Mouse (Mus musculus): ENCODE data around the gene Angptl7. TPM values are rescaled to one million over a fixed set of nuclear protein-coding genes. Genes with fewer than 3 reads are reported as not detected.

Angptl7 gene
- polyA plus RNA-seq, 1 experiment from 2014 or later: 0.44 TPM

- WGBS: 89% methylated on average over 12 of the region's 12 CpGs
- Histone ChIP-seq H3K9me3 (no peaks in the 10 kb centered on the region), H3K27ac (replicated peaks) (no peak overlapping the region), H3K4me2 (no peak overlapping the region), H3K4me1 (replicated peaks) (no peaks in the 10 kb centered on the region), H3K9ac (no peak overlapping the region), H3K36me3 (peaks cover 82% of the 10 kb centered on the region), H3K27me3 (no peaks in the 10 kb centered on the region), H3K4me3 (no peak overlapping the region)
- ATAC-seq (ENCODE audit: low FRiP score, low read depth): no peak
Measured at GRCm38 (mm10) chr4:148464869-148465268, 35.4 kb downstream of the Angptl7 start.

GRCm38 (mm10) chr4:148464301-148464700 is 36.0 kb downstream of the Angptl7 start:
- H3K4me1 ChIP-seq (replicated peaks): no peaks in the 10 kb centered on the region
- ATAC-seq (ENCODE audit: low FRiP score, low read depth): no peak
- H3K4me3 ChIP-seq: no peak overlapping the region
- H3K36me3 ChIP-seq: peaks cover 81% of the 10 kb centered on the region
- H3K27ac ChIP-seq (replicated peaks): no peak overlapping the region
- no peak overlapping the region for H3K9ac ChIP-seq
- no peak overlapping the region for H3K4me2 ChIP-seq
- H3K27me3 ChIP-seq: no peaks in the 10 kb centered on the region
- 94% methylated on average over 12 of the region's 12 CpGs for WGBS
- H3K9me3 ChIP-seq: no peaks in the 10 kb centered on the region

- Histone ChIP-seq H3K27me3 (no peaks in the 10 kb centered on the region), H3K4me1 (replicated peaks) (no peaks in the 10 kb centered on the region), H3K9me3 (no peaks in the 10 kb centered on the region), H3K36me3 (peaks cover 81% of the 10 kb centered on the region), H3K4me3 (no peak overlapping the region), H3K27ac (replicated peaks) (no peak overlapping the region), H3K9ac (no peak overlapping the region), H3K4me2 (no peak overlapping the region)
- 65% methylated on average over 14 of the region's 14 CpGs for WGBS
- ATAC-seq (ENCODE audit: low FRiP score, low read depth): peak; percentile 47; the same call in 1 of the 2 replicates
Measured at GRCm38 (mm10) chr4:148463208-148463960, 36.9 kb downstream of the Angptl7 start.

GRCm38 (mm10) chr4:148462717-148463116 is 37.5 kb downstream of the Angptl7 start:
- no peaks in the 10 kb centered on the region for H3K27me3 ChIP-seq
- WGBS: 97% methylated on average over 13 of the region's 13 CpGs
- H3K9me3 ChIP-seq: no peaks in the 10 kb centered on the region
- peaks cover 78% of the 10 kb centered on the region for H3K36me3 ChIP-seq
- no peak for ATAC-seq (ENCODE audit: low FRiP score, low read depth)
- no peak overlapping the region for H3K4me3 ChIP-seq
- H3K27ac ChIP-seq (replicated peaks): no peak overlapping the region
- H3K9ac ChIP-seq: no peak overlapping the region
- H3K4me2 ChIP-seq: no peak overlapping the region
- H3K4me1 ChIP-seq (replicated peaks): no peaks in the 10 kb centered on the region

- Histone ChIP-seq H3K27ac (replicated peaks) (no peak overlapping the region), H3K27me3 (no peaks in the 10 kb centered on the region), H3K4me2 (no peak overlapping the region), H3K4me3 (no peak overlapping the region), H3K36me3 (peaks cover 78% of the 10 kb centered on the region), H3K4me1 (replicated peaks) (no peaks in the 10 kb centered on the region), H3K9me3 (no peaks in the 10 kb centered on the region), H3K9ac (no peak overlapping the region)
- 83% methylated on average over 4 of the region's 4 CpGs for WGBS
- no peak for ATAC-seq (ENCODE audit: low FRiP score, low read depth)
Measured at GRCm38 (mm10) chr4:148461772-148462171, 38.5 kb downstream of the Angptl7 start.

- ATAC-seq (ENCODE audit: low FRiP score, low read depth): peak; percentile 79
- Histone ChIP-seq H3K4me2 (no peak overlapping the region), H3K4me3 (no peak overlapping the region), H3K9me3 (no peaks in the 10 kb centered on the region), H3K9ac (no peak overlapping the region), H3K4me1 (replicated peaks) (no peaks in the 10 kb centered on the region), H3K27me3 (no peaks in the 10 kb centered on the region), H3K36me3 (peaks cover 78% of the 10 kb centered on the region), H3K27ac (replicated peaks) (peak overlapping the region; percentile 55)
- 44% methylated on average over 12 of the region's 12 CpGs for WGBS
Measured at GRCm38 (mm10) chr4:148460656-148461284, 39.5 kb downstream of the Angptl7 start.

GRCm38 (mm10) chr4:148455477-148456025 is 44.7 kb downstream of the Angptl7 start:
- Histone ChIP-seq H3K4me3 (no peak overlapping the region), H3K9me3 (no peaks in the 10 kb centered on the region), H3K36me3 (peaks cover 73% of the 10 kb centered on the region), H3K4me2 (no peak overlapping the region), H3K4me1 (replicated peaks) (peaks cover 6% of the 10 kb centered on the region), H3K9ac (no peak overlapping the region), H3K27me3 (no peaks in the 10 kb centered on the region), H3K27ac (replicated peaks) (no peak overlapping the region)
- 95% methylated on average over 5 of the region's 5 CpGs for WGBS
- no peak for ATAC-seq (ENCODE audit: low FRiP score, low read depth)

- no peak overlapping the region for H3K9ac ChIP-seq
- no peak overlapping the region for H3K27ac ChIP-seq (replicated peaks)
- WGBS: 89% methylated on average over 11 of the region's 11 CpGs
- H3K36me3 ChIP-seq: peaks cover 60% of the 10 kb centered on the region
- H3K27me3 ChIP-seq: no peaks in the 10 kb centered on the region
- no peak for ATAC-seq (ENCODE audit: low FRiP score, low read depth)
- no peak overlapping the region for H3K4me3 ChIP-seq
- H3K4me1 ChIP-seq (replicated peaks): peaks cover 22% of the 10 kb centered on the region
- H3K9me3 ChIP-seq: no peaks in the 10 kb centered on the region
- H3K4me2 ChIP-seq: no peak overlapping the region
Measured at GRCm38 (mm10) chr4:148453707-148454106, 46.6 kb downstream of the Angptl7 start.

- Histone ChIP-seq H3K36me3 (peaks cover 19% of the 10 kb centered on the region), H3K9ac (peak overlapping the region; percentile 83), H3K4me1 (replicated peaks) (peaks cover 41% of the 10 kb centered on the region), H3K27ac (replicated peaks) (peak overlapping the region; percentile 79), H3K4me2 (peak overlapping the region; percentile 79), H3K27me3 (no peaks in the 10 kb centered on the region), H3K9me3 (no peaks in the 10 kb centered on the region), H3K4me3 (peak overlapping the region; percentile 76)
- 0% methylated on average over 15 of the region's 15 CpGs for WGBS
- no peak for ATAC-seq (ENCODE audit: low FRiP score, low read depth)
Measured at GRCm38 (mm10) chr4:148448853-148449245, 51.4 kb downstream of the Angptl7 start.

- Histone ChIP-seq H3K27ac (replicated peaks) (peak within 1 kb of the TSS; percentile 79), H3K9me3 (no peaks in the 10 kb centered on the region), H3K4me1 (replicated peaks) (peaks cover 47% of the 10 kb centered on the region), H3K9ac (peak within 1 kb of the TSS; percentile 83), H3K36me3 (peaks cover 13% of the 10 kb centered on the region), H3K27me3 (no peaks in the 10 kb centered on the region), H3K4me2 (peak within 1 kb of the TSS; percentile 79), H3K4me3 (peak within 1 kb of the TSS; percentile 76)
- peak; percentile 98 for ATAC-seq (ENCODE audit: low FRiP score, low read depth)
- under 1% methylated on average over 49 of the region's 56 CpGs for WGBS
Measured at GRCm38 (mm10) chr4:148448179-148448852, 51.9 kb downstream of the Angptl7 start, which contains the start of gene Mtor. Gene Mtor, plus strand, starts transcription at chr4:148448611.

Measured in hindbrain, embryonic 15.5 days (tissue).